19 mouse cellular contexts compared by ENCODE assay signal in the genomic region with DNA sequence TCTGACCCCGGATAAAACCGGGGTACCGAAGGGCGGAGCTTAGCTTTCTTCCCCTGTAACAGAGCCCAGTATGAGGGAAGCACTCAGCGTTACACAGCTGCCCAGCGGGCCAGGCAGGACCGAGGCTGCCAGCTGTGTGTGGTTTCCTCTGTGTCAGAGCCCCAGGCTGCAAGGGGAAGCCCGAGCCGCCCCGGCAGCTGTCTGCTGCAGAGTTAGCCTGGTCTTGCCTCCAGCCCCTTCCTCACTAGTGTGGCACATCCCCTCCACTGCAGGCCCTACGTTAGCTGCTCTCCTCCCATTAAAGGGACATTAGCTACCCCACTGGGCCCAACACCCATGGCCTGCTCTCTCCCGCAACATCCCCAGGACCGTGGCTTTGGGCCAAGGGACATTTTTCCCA. TPM values are rescaled to one million over a fixed set of nuclear protein-coding genes. Genes with fewer than 3 reads are reported as not detected.
A peak's percentile ranks its signal among the peaks of the same experiment; 100 is the strongest.
DNase-seq lines count a peak whose midpoint lies in the region; ATAC-seq lines count a peak whose summit lies in the region.
"Had no signal": no experiment of that assay in that cellular context is flagged by ENCODE, and none has a peak within 500 bp of the region (broad histone marks: within the 10 kb centered on the region; RNA-seq: fewer than 3 reads in every experiment).

No protein-coding gene starts in this region.

- H3K36me3 ChIP-seq in intestine, embryonic 14.5 days (ENCODE audit: control insufficient read depth, insufficient read depth, low read length) = no peaks in the 10 kb centered on the region
- no peaks in the 10 kb centered on the region for H3K36me3 ChIP-seq in intestine, embryonic 15.5 days
- no peaks in the 10 kb centered on the region for H3K36me3 ChIP-seq in heart, embryonic 12.5 days
- H3K36me3 ChIP-seq: heart, embryonic 15.5 days; hindbrain, embryonic 15.5 days; liver, embryonic 15.5 days had no signal

- ATAC-seq in intestine, embryonic 14.5 days (replicated peaks; ENCODE audit: low FRiP score, low TSS enrichment, low read depth) = 0 out of 2 replicates have a peak, but pooled peaks have one; percentile 55
- no peak for ATAC-seq in intestine, embryonic 15.5 days
- peak; percentile 75 to 83 for ATAC-seq in hematopoietic stem cell, adult 5-6 weeks (replicated peaks in 1 of 2; ENCODE audit: insufficient read depth in 1 of 2, low FRiP score in 2 of 2, low TSS enrichment in 1 of 2, low read depth in 1 of 2, poor library complexity in 2 of 2, severe bottlenecking in 2 of 2)
- ATAC-seq in heart, embryonic 12.5 days (ENCODE audit: insufficient number of reproducible peaks, low FRiP score) = no peak

- no peaks in the 10 kb centered on the region for H3K27me3 ChIP-seq in intestine, embryonic 14.5 days (replicated peaks; ENCODE audit: control insufficient read depth, insufficient read depth, low read length)
- no peaks in the 10 kb centered on the region for H3K27me3 ChIP-seq in intestine, embryonic 15.5 days (replicated peaks)
- peaks cover 26% of the 10 kb centered on the region for H3K27me3 ChIP-seq in heart, embryonic 12.5 days (replicated peaks)
- H3K27me3 ChIP-seq: hindbrain, embryonic 15.5 days; liver, embryonic 15.5 days had no signal

- H3K9me3 ChIP-seq in intestine, embryonic 14.5 days (ENCODE audit: control insufficient read depth, low read length) = no peaks in the 10 kb centered on the region
- no peaks in the 10 kb centered on the region for H3K9me3 ChIP-seq in intestine, embryonic 15.5 days
- H3K9me3 ChIP-seq in heart, embryonic 12.5 days (replicated peaks) = no peaks in the 10 kb centered on the region
- H3K9me3 ChIP-seq: heart, embryonic 15.5 days; hindbrain, embryonic 15.5 days; liver, embryonic 15.5 days had no signal

- H3K4me2 ChIP-seq in intestine, embryonic 14.5 days (ENCODE audit: low read length) = no peak overlapping the region
- H3K4me2 ChIP-seq in intestine, embryonic 15.5 days (replicated peaks) = no peak overlapping the region
- no peak overlapping the region for H3K4me2 ChIP-seq in heart, embryonic 12.5 days
- H3K4me2 ChIP-seq: heart, embryonic 15.5 days; hindbrain, embryonic 15.5 days; liver, embryonic 15.5 days had no signal

- H3K4me3 ChIP-seq in intestine, embryonic 14.5 days (ENCODE audit: low read depth, low read length) = no peak overlapping the region
- no peak overlapping the region for H3K4me3 ChIP-seq in intestine, embryonic 15.5 days (replicated peaks)
- H3K4me3 ChIP-seq in heart, embryonic 12.5 days = no peak overlapping the region
- H3K4me3 ChIP-seq: heart, embryonic 15.5 days; hindbrain, embryonic 15.5 days; liver, embryonic 15.5 days had no signal

- WGBS in intestine, embryonic 14.5 days = 56% methylated on average over 13 of the region's 13 CpGs
- WGBS in intestine, embryonic 15.5 days = 62% methylated on average over 13 of the region's 13 CpGs
- 61% methylated on average over 13 of the region's 13 CpGs for WGBS in heart, embryonic 12.5 days

- H3K27ac ChIP-seq in intestine, embryonic 14.5 days (ENCODE audit: low read depth) = no peak overlapping the region
- no peak overlapping the region for H3K27ac ChIP-seq in intestine, embryonic 15.5 days
- no peak overlapping the region for H3K27ac ChIP-seq in heart, embryonic 12.5 days (ENCODE audit: poor library complexity, severe bottlenecking)
- H3K27ac ChIP-seq: heart, embryonic 15.5 days; hindbrain, embryonic 15.5 days; liver, embryonic 15.5 days had no signal

- H3K4me1 ChIP-seq in intestine, embryonic 14.5 days (replicated peaks; ENCODE audit: control insufficient read depth, insufficient read depth, low read length) = no peaks in the 10 kb centered on the region
- no peaks in the 10 kb centered on the region for H3K4me1 ChIP-seq in intestine, embryonic 15.5 days (replicated peaks)
- H3K4me1 ChIP-seq in heart, embryonic 12.5 days (replicated peaks) = no peaks in the 10 kb centered on the region
- H3K4me1 ChIP-seq: heart, embryonic 15.5 days; liver, embryonic 15.5 days had no signal

- DNase-seq in intestine, embryonic 14.5 days (ENCODE audit: low spot score) = no peak
- DNase-seq in 416B (ENCODE audit: low read depth) = peak; percentile 4
- peak; percentile 15 for DNase-seq in Muller cell, postnatal 12 days (ENCODE audit: inconsistent ontology term)
- no peak for DNase-seq in spleen, adult 12 weeks (ENCODE audit: low spot score)
- DNase-seq: adrenal gland, adult 2 months; cerebellum, postnatal 14 days; kidney, adult 8-10 months; kidney, postnatal 36 days; lung, postnatal 10 days; right cerebral cortex, postnatal 4 days; thymus, postnatal 4 days had no signal

- H3K9ac ChIP-seq in intestine, embryonic 14.5 days (ENCODE audit: low read length) = no peak overlapping the region
- H3K9ac ChIP-seq in intestine, embryonic 15.5 days = no peak overlapping the region
- H3K9ac ChIP-seq in heart, embryonic 12.5 days = no peak overlapping the region
- H3K9ac ChIP-seq: heart, embryonic 15.5 days; hindbrain, embryonic 15.5 days; liver, embryonic 15.5 days had no signal

RNA-seq across cellular contexts. Expression of a gene that starts 25.1 kb away (rescaled TPM):
- 0.74 and 0.78 TPM in 2 replicates for polyA plus RNA-seq in intestine, embryonic 14.5 days (2014; fragmentation: Nextera tagmentation; extraction: Ambion mirVana)
- polyA plus RNA-seq in intestine, embryonic 15.5 days (2015; fragmentation: Nextera tagmentation; extraction: Ambion mirVana) = 0.39 and 0.43 TPM in 2 replicates
- total RNA-seq in hematopoietic stem cell, adult 5-6 weeks (2017) = not detected in 2 replicates
- 0.23 and 0.30 TPM in 2 replicates for polyA plus RNA-seq in heart, embryonic 12.5 days (2016; fragmentation: Nextera tagmentation; extraction: Ambion mirVana)
- total RNA-seq: granulocyte monocyte progenitor cell, adult 5-6 weeks; megakaryocyte, adult 5-6 weeks had no signal
- polyA plus RNA-seq: liver, embryonic 15.5 days had no signal

Comparison
In these comparisons a context has a peak if more than half of its experiments do, and no peak if none do; other contexts are left out.
1. ATAC-seq: peak in intestine, embryonic 14.5 days (single experiment) and hematopoietic stem cell, adult 5-6 weeks (2 of 2); none in intestine, embryonic 15.5 days (single experiment) and heart, embryonic 12.5 days (single experiment).
2. DNase-seq: peak in 416B (single experiment) and Muller cell, postnatal 12 days (single experiment); none in intestine, embryonic 14.5 days (single experiment) and spleen, adult 12 weeks (single experiment).